Mouse (Mus musculus): ENCODE measurements around the gene Thsd7a. TPM values are rescaled to one million over a fixed set of nuclear protein-coding genes. Genes with fewer than 3 reads are reported as not detected.
A peak's percentile ranks its signal among the peaks of the same experiment; 100 is the strongest.

The Thsd7a gene
- polyA plus RNA-seq (2014; fragmentation: Nextera tagmentation; extraction: Ambion mirVana), result 4.9 and 5.5 TPM in 2 replicates

DNA sequence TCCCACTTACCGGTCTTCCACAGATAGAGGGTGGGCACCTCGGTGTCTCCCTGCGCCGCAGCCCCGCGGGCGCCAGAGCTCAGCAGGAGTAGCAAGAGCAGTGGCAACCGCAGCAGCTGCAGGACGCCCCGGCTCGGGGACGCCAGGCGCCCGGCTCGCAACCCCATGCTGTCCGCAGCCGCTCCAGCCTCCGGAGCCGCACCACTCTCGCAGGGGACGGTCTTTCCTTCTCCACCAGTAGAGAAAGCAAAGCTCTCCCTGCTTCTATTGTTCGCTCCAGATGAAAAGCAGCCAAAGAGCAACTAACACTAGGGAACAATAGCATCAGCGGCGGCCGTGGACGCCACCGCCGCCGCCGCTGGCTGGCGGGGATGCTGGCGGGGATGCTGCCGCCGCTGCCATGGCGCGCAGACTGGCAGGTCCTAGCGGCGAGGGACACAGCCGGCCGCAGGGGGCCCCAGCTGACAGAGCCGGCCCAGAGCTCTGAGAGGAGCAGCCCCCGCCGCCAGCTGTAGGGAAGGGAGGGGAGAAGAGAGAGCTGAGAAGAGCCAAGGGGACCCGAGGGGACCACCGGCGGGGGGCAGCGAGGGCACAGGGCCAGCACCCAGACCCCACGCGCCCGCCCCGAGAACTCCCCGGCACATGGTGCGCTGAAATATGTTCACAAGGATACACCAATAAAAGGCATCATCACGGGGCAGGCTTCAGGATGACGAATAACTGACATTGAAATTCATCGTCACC is at the start of gene Thsd7a:
Gene Thsd7a, minus strand, starts transcription at position 624 of the 744 bp plus-strand sequence.
- Histone ChIP-seq H3K4me1 (ENCODE audit: control insufficient read depth, insufficient read depth, low read length) (no peaks in the 10 kb centered on the region), H3K4me2 (ENCODE audit: low read depth, low read length) (peak within 1 kb of the TSS; percentile 95), H3K9ac (replicated peaks; ENCODE audit: low read length) (peak within 1 kb of the TSS; percentile 74), H3K36me3 (replicated peaks; ENCODE audit: control insufficient read depth, insufficient read depth, low read depth, low read length) (no peaks in the 10 kb centered on the region), H3K9me3 (replicated peaks; ENCODE audit: control insufficient read depth, low read length) (no peaks in the 10 kb centered on the region), H3K27ac (replicated peaks; ENCODE audit: low read depth, low read length) (peak within 1 kb of the TSS; percentile 73), H3K4me3 (ENCODE audit: low read depth, low read length) (peak within 1 kb of the TSS; percentile 61), H3K27me3 (ENCODE audit: control insufficient read depth, insufficient read depth, low read length) (no peaks in the 10 kb centered on the region)
- DNase-seq (ENCODE audit: low spot score) (peak; percentile 66), ATAC-seq (replicated peaks; ENCODE audit: insufficient number of reproducible peaks, low FRiP score, low TSS enrichment, low read depth) (peak; percentile 90)
- under 1% methylated on average over 55 of the region's 56 CpGs for WGBS

DNA sequence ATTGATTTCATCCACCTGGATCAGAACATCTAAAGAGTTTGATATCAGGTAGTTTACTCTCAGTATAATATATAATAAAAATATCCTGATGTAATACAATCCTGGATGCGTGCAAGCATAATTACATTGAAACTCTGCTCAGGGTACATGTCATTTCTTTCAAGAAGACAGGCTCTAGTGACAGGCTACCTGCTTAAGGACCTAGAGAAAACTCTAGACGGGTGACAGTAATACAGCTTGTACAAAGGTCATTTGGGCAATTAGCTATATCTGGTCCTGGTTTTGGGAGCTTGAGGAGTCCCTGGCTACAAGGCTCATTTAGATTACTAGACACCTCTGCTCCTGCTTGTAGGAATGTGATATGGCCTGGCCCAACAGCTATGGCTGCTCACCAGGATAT is 37.9 kb upstream of the Thsd7a start:
- ATAC-seq (replicated peaks; ENCODE audit: insufficient number of reproducible peaks, low FRiP score, low TSS enrichment, low read depth) (no peak), DNase-seq (ENCODE audit: low spot score) (no peak)
- H3K4me2 ChIP-seq (ENCODE audit: low read depth, low read length), result no peak overlapping the region
- no peaks in the 10 kb centered on the region for H3K9me3 ChIP-seq (replicated peaks; ENCODE audit: control insufficient read depth, low read length)
- 59% methylated on average over 2 of the region's 2 CpGs for WGBS
- no peak overlapping the region for H3K9ac ChIP-seq (replicated peaks; ENCODE audit: low read length)
- no peak overlapping the region for H3K27ac ChIP-seq (replicated peaks; ENCODE audit: low read depth, low read length)
- H3K27me3 ChIP-seq (ENCODE audit: control insufficient read depth, insufficient read depth, low read length), result no peaks in the 10 kb centered on the region
- no peaks in the 10 kb centered on the region for H3K36me3 ChIP-seq (replicated peaks; ENCODE audit: control insufficient read depth, insufficient read depth, low read depth, low read length)
- H3K4me1 ChIP-seq (ENCODE audit: control insufficient read depth, insufficient read depth, low read length), result no peaks in the 10 kb centered on the region
- no peak overlapping the region for H3K4me3 ChIP-seq (ENCODE audit: low read depth, low read length)

DNA sequence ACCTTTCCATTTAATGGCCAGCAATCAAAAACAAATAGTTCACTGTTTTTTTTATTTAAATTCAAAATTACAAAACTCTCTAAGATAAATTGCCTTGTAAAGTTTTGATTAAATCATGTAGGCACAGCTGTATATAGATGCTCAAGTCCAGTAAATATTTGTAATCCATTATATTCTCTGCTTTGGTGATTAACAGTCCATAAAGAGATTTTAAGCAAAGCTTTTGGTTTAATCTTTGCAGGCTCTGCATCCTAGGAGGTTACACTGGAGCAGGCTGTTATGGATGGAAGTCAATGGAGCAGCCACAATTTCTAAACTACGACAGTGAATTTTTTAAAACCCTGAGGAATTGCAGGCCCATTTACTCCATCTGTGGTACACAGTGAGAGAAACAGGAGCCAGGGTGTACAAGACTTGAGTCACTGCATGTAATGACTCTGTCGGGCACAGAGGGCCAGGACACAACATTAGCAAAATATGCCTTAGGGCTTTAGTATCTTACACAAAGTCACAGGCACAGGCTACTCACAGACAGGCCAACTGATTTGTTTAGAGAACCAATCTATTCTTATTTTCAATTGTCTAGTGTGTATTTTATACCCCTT is 37.3 kb upstream of the Thsd7a start:
- WGBS, result 38% methylated on average over 2 of the region's 2 CpGs
- Histone ChIP-seq H3K4me2 (ENCODE audit: low read depth, low read length) (no peak overlapping the region), H3K4me3 (ENCODE audit: low read depth, low read length) (no peak overlapping the region), H3K9me3 (replicated peaks; ENCODE audit: control insufficient read depth, low read length) (no peaks in the 10 kb centered on the region), H3K27ac (replicated peaks; ENCODE audit: low read depth, low read length) (no peak overlapping the region), H3K4me1 (ENCODE audit: control insufficient read depth, insufficient read depth, low read length) (no peaks in the 10 kb centered on the region), H3K27me3 (ENCODE audit: control insufficient read depth, insufficient read depth, low read length) (no peaks in the 10 kb centered on the region), H3K9ac (replicated peaks; ENCODE audit: low read length) (no peak overlapping the region), H3K36me3 (replicated peaks; ENCODE audit: control insufficient read depth, insufficient read depth, low read depth, low read length) (no peaks in the 10 kb centered on the region)
- DNase-seq (ENCODE audit: low spot score) (no peak), ATAC-seq (replicated peaks; ENCODE audit: insufficient number of reproducible peaks, low FRiP score, low TSS enrichment, low read depth) (peak; percentile 65; the same call in 1 of the 2 replicates)

DNA sequence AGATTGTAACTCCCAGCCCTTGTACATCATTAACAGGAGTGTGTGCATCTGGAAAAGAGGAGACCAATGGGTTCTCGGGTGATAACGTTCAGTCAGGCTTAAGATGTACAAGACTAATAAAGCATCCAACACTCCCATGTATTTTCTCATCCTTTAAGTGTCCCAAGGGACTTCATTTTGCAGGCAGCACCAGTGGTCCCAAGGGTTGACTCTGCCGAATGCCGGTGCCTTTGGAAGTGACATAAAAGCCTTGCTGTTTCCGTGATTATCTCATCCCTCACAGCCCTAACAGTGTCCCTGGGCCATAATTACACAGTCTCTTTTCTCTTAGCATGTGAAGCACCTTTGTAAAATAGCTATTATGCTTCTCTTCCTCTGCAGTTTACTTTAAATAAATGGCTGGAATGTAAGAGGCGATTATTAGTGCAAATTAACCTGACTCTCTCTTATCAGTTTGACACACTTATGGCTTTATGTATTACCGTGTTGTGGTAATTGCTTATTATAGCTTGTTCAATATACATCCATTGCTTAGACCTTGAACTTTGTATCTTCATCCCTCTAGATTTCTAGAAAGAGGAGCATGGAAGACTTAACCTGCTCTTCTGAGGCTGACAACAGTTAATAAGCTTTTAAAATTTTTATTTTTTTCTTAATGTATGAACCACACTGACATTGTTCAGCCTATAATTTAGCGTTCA is 35.9 kb upstream of the Thsd7a start:
- no peaks in the 10 kb centered on the region for H3K27me3 ChIP-seq (ENCODE audit: control insufficient read depth, insufficient read depth, low read length)
- no peaks in the 10 kb centered on the region for H3K36me3 ChIP-seq (replicated peaks; ENCODE audit: control insufficient read depth, insufficient read depth, low read depth, low read length)
- no peak overlapping the region for H3K4me3 ChIP-seq (ENCODE audit: low read depth, low read length)
- 71% methylated on average over 8 of the region's 8 CpGs for WGBS
- ATAC-seq (replicated peaks; ENCODE audit: insufficient number of reproducible peaks, low FRiP score, low TSS enrichment, low read depth) (no peak), DNase-seq (ENCODE audit: low spot score) (peak; percentile 29)
- H3K4me1 ChIP-seq (ENCODE audit: control insufficient read depth, insufficient read depth, low read length), result no peaks in the 10 kb centered on the region
- no peak overlapping the region for H3K27ac ChIP-seq (replicated peaks; ENCODE audit: low read depth, low read length)
- H3K4me2 ChIP-seq (ENCODE audit: low read depth, low read length), result no peak overlapping the region
- H3K9ac ChIP-seq (replicated peaks; ENCODE audit: low read length), result no peak overlapping the region
- no peaks in the 10 kb centered on the region for H3K9me3 ChIP-seq (replicated peaks; ENCODE audit: control insufficient read depth, low read length)

DNA sequence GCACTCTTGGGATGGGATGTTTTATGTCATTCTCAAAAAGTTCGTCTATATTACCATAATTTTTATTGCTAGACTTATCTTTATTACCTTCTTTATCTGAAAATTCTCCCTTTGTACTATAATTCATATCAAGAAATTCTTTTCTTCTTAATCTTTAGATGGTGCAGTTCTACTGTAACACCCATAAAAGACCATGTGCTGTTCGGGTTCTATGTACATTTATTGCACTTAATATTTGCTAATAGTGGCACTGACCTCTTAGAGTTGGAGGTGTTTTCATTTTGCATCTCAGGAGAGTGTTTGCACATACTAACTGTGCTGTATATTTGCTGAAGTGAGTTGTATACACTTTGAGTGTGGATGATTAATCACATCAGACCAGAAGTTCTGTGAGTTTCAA is 23.6 kb upstream of the Thsd7a start:
- ATAC-seq (replicated peaks; ENCODE audit: insufficient number of reproducible peaks, low FRiP score, low TSS enrichment, low read depth) (no peak), DNase-seq (ENCODE audit: low spot score) (no peak)
- WGBS, result 86% methylated on average over 2 of the region's 2 CpGs
- H3K9me3 ChIP-seq (replicated peaks; ENCODE audit: control insufficient read depth, low read length), result no peaks in the 10 kb centered on the region
- H3K4me3 ChIP-seq (ENCODE audit: low read depth, low read length), result no peak overlapping the region
- H3K27me3 ChIP-seq (ENCODE audit: control insufficient read depth, insufficient read depth, low read length), result no peaks in the 10 kb centered on the region
- no peaks in the 10 kb centered on the region for H3K36me3 ChIP-seq (replicated peaks; ENCODE audit: control insufficient read depth, insufficient read depth, low read depth, low read length)
- no peak overlapping the region for H3K4me2 ChIP-seq (ENCODE audit: low read depth, low read length)
- H3K4me1 ChIP-seq (ENCODE audit: control insufficient read depth, insufficient read depth, low read length), result no peaks in the 10 kb centered on the region
- H3K27ac ChIP-seq (replicated peaks; ENCODE audit: low read depth, low read length), result no peak overlapping the region
- H3K9ac ChIP-seq (replicated peaks; ENCODE audit: low read length), result no peak overlapping the region

DNA sequence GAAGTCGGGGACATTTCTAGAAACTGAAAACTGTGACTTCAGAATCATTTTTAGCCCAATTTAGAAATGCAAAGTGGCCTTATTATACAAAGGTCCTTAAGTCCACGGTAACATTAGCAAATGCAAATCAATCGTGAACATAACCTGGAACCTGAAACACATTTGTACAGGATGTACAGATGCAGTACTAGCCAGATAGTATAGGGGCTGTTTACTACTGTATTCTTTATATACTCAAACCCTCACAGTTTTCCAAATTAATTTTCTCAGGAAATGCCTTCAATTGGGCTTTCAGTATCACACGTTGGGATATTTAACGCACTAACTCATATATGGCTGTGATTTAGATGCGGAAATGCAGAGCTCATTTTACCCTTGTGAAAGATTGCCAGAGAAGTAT is 16.0 kb upstream of the Thsd7a start:
- H3K27ac ChIP-seq (replicated peaks; ENCODE audit: low read depth, low read length), result no peak overlapping the region
- ATAC-seq (replicated peaks; ENCODE audit: insufficient number of reproducible peaks, low FRiP score, low TSS enrichment, low read depth) (no peak), DNase-seq (ENCODE audit: low spot score) (no peak)
- no peaks in the 10 kb centered on the region for H3K36me3 ChIP-seq (replicated peaks; ENCODE audit: control insufficient read depth, insufficient read depth, low read depth, low read length)
- no peaks in the 10 kb centered on the region for H3K27me3 ChIP-seq (ENCODE audit: control insufficient read depth, insufficient read depth, low read length)
- 82% methylated on average over 6 of the region's 6 CpGs for WGBS
- H3K4me2 ChIP-seq (ENCODE audit: low read depth, low read length), result no peak overlapping the region
- H3K4me1 ChIP-seq (ENCODE audit: control insufficient read depth, insufficient read depth, low read length), result no peaks in the 10 kb centered on the region
- no peaks in the 10 kb centered on the region for H3K9me3 ChIP-seq (replicated peaks; ENCODE audit: control insufficient read depth, low read length)
- H3K9ac ChIP-seq (replicated peaks; ENCODE audit: low read length), result no peak overlapping the region
- H3K4me3 ChIP-seq (ENCODE audit: low read depth, low read length), result no peak overlapping the region

DNA sequence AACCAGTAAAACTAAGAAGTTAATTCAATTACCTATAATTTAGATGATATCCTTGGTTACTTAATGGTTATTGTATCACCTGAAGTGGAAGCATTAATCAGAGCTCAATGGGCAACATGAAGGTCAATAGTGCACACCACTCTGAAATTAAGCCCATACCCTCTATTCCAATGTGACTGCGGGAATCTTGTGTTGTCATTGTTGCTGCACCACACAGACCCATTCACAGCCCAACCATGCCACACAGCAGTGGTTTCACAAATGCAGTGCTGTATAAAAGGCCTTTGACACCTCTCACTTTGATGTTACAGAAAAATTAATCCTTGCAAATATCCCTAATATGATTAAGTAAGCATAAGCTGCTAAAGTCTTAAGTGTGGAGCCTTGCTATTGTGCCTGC is 15.4 kb upstream of the Thsd7a start:
- no peak for ATAC-seq (replicated peaks; ENCODE audit: insufficient number of reproducible peaks, low FRiP score, low TSS enrichment, low read depth)
- H3K36me3 ChIP-seq (replicated peaks; ENCODE audit: control insufficient read depth, insufficient read depth, low read depth, low read length), result no peaks in the 10 kb centered on the region
- no peaks in the 10 kb centered on the region for H3K27me3 ChIP-seq (ENCODE audit: control insufficient read depth, insufficient read depth, low read length)
- no peaks in the 10 kb centered on the region for H3K4me1 ChIP-seq (ENCODE audit: control insufficient read depth, insufficient read depth, low read length)
- H3K4me3 ChIP-seq (ENCODE audit: low read depth, low read length), result no peak overlapping the region
- H3K9me3 ChIP-seq (replicated peaks; ENCODE audit: control insufficient read depth, low read length), result no peaks in the 10 kb centered on the region
- no peak overlapping the region for H3K27ac ChIP-seq (replicated peaks; ENCODE audit: low read depth, low read length)
- DNase-seq (ENCODE audit: low spot score), result no peak
- 67% methylated on average over 1 of the region's 1 CpGs for WGBS
- no peak overlapping the region for H3K9ac ChIP-seq (replicated peaks; ENCODE audit: low read length)
- no peak overlapping the region for H3K4me2 ChIP-seq (ENCODE audit: low read depth, low read length)

DNA sequence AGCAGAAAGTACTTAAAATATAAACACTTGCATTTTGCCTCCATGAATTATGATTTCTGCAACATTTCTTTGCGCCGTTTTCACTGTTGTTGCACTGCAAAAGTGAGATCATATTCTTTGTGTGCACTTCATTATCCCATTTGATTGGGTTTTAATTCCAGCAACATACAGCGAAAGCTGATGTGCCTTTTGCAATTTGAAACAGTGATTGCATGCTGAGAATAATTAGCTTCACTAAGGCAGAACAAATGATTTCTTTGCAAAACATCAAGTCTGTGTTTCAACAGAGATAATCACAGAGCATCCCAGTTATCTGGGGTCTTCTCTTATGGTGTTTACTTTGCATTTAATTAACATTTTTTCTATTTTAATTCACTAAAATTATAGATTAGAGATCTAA is 14.6 kb upstream of the Thsd7a start:
- ATAC-seq (replicated peaks; ENCODE audit: insufficient number of reproducible peaks, low FRiP score, low TSS enrichment, low read depth), result no peak
- Histone ChIP-seq H3K4me1 (ENCODE audit: control insufficient read depth, insufficient read depth, low read length) (no peaks in the 10 kb centered on the region), H3K27me3 (ENCODE audit: control insufficient read depth, insufficient read depth, low read length) (no peaks in the 10 kb centered on the region), H3K4me2 (ENCODE audit: low read depth, low read length) (no peak overlapping the region), H3K4me3 (ENCODE audit: low read depth, low read length) (no peak overlapping the region), H3K36me3 (replicated peaks; ENCODE audit: control insufficient read depth, insufficient read depth, low read depth, low read length) (no peaks in the 10 kb centered on the region), H3K9me3 (replicated peaks; ENCODE audit: control insufficient read depth, low read length) (no peaks in the 10 kb centered on the region), H3K27ac (replicated peaks; ENCODE audit: low read depth, low read length) (no peak overlapping the region), H3K9ac (replicated peaks; ENCODE audit: low read length) (no peak overlapping the region)
- 93% methylated on average over 3 of the region's 3 CpGs for WGBS
- DNase-seq (ENCODE audit: low spot score), result no peak

Measured in embryonic facial prominence, embryonic 11.5 days (tissue).